ENCODE assay signal across 21 mouse cellular contexts in genomic region chr19:47201972-47202371, GRCm38 (mm10). TPM values are rescaled to one million over a fixed set of nuclear protein-coding genes. Genes with fewer than 3 reads are reported as not detected.
DNase-seq lines count a peak whose midpoint lies in the region; ATAC-seq and TF ChIP-seq lines count a peak whose summit lies in the region.
"Had no signal": no experiment of that assay in that cellular context is flagged by ENCODE, and none has a peak within 500 bp of the region (broad histone marks: within the 10 kb centered on the region; RNA-seq: fewer than 3 reads in every experiment).

No protein-coding gene starts in this region.

- ATAC-seq in hindbrain, postnatal 0 days = no peak
- ATAC-seq in midbrain, embryonic 11.5 days (ENCODE audit: low FRiP score) = no peak
- peak; percentile 78 for ATAC-seq in intestine, embryonic 15.5 days
- peak; percentile 57; the same call in 1 of the 2 replicates for ATAC-seq in stomach, postnatal 0 days (ENCODE audit: low FRiP score, low TSS enrichment)
- ATAC-seq in megakaryocyte-erythroid progenitor cell, adult 5-6 weeks (replicated peaks; ENCODE audit: low FRiP score, low TSS enrichment, poor library complexity, severe bottlenecking) = no peak
- ATAC-seq in neural tube, embryonic 15.5 days (ENCODE audit: low FRiP score) = no peak

- TF ChIP-seq EP300 in stomach, postnatal 0 days (optimal IDR thresholded peaks at IDR 0.05) = no peak

- H3K9ac ChIP-seq in hindbrain, postnatal 0 days (replicated peaks; ENCODE audit: low read length) = no peak overlapping the region
- H3K9ac ChIP-seq in midbrain, embryonic 11.5 days (ENCODE audit: low read length) = no peak overlapping the region
- 0 out of 2 replicates have a peak overlapping the region, but pooled peaks have one; percentile 26 for H3K9ac ChIP-seq in intestine, embryonic 15.5 days
- no peak overlapping the region for H3K9ac ChIP-seq in stomach, postnatal 0 days (ENCODE audit: low read length)
- H3K9ac ChIP-seq in neural tube, embryonic 15.5 days (replicated peaks) = no peak overlapping the region
- H3K9ac ChIP-seq: liver, embryonic 13.5 days; neural tube, embryonic 13.5 days had no signal

- no peaks in the 10 kb centered on the region for H3K27me3 ChIP-seq in hindbrain, embryonic 10.5 days (ENCODE audit: insufficient read depth, poor library complexity, severe bottlenecking)
- no peaks in the 10 kb centered on the region for H3K27me3 ChIP-seq in hindbrain, postnatal 0 days (ENCODE audit: insufficient read depth, low read length)
- no peaks in the 10 kb centered on the region for H3K27me3 ChIP-seq in midbrain, embryonic 10.5 days (ENCODE audit: low read depth, poor library complexity, severe bottlenecking)
- no peaks in the 10 kb centered on the region for H3K27me3 ChIP-seq in midbrain, embryonic 11.5 days (ENCODE audit: control insufficient read depth, insufficient read depth, low read length)
- H3K27me3 ChIP-seq in intestine, embryonic 15.5 days (replicated peaks) = no peaks in the 10 kb centered on the region
- H3K27me3 ChIP-seq in stomach, postnatal 0 days (ENCODE audit: control insufficient read depth, insufficient read depth, low read length) = no peaks in the 10 kb centered on the region
- H3K27me3 ChIP-seq in neural tube, embryonic 15.5 days (replicated peaks) = no peaks in the 10 kb centered on the region
- H3K27me3 ChIP-seq: liver, embryonic 13.5 days; neural tube, embryonic 13.5 days had no signal

- no peak for DNase-seq in hindbrain, embryonic 10.5 days (ENCODE audit: low spot score)
- no peak for DNase-seq in hindbrain, postnatal 0 days (ENCODE audit: low spot score)
- DNase-seq in midbrain, embryonic 10.5 days (ENCODE audit: low spot score) = no peak
- DNase-seq in midbrain, embryonic 11.5 days (ENCODE audit: low spot score, missing footprints) = no peak
- peak; percentile 23 for DNase-seq in stomach, postnatal 0 days (ENCODE audit: low spot score)
- DNase-seq: cerebellum, postnatal 36 days; gastrocnemius, postnatal 36 days; heart, postnatal 10 days; liver, embryonic 13.5 days; retina, postnatal 1 day; spleen, adult 18-20 months; thymus, adult 2 months had no signal

- H3K36me3 ChIP-seq in hindbrain, embryonic 10.5 days = no peaks in the 10 kb centered on the region
- no peaks in the 10 kb centered on the region for H3K36me3 ChIP-seq in hindbrain, postnatal 0 days (ENCODE audit: insufficient read depth, low read length)
- no peaks in the 10 kb centered on the region for H3K36me3 ChIP-seq in midbrain, embryonic 10.5 days
- no peaks in the 10 kb centered on the region for H3K36me3 ChIP-seq in midbrain, embryonic 11.5 days (ENCODE audit: control insufficient read depth, insufficient read depth, low read length)
- H3K36me3 ChIP-seq in intestine, embryonic 15.5 days = no peaks in the 10 kb centered on the region
- H3K36me3 ChIP-seq in stomach, postnatal 0 days (ENCODE audit: control insufficient read depth, insufficient read depth, low read length) = no peaks in the 10 kb centered on the region
- H3K36me3 ChIP-seq in neural tube, embryonic 15.5 days = no peaks in the 10 kb centered on the region
- H3K36me3 ChIP-seq: liver, embryonic 13.5 days; neural tube, embryonic 13.5 days had no signal

- TF ChIP-seq CTCF in hindbrain, postnatal 0 days (IDR thresholded peaks at IDR 0.05; ENCODE audit: low read depth) = no peak
- no peak for TF ChIP-seq CTCF in stomach, postnatal 0 days (IDR thresholded peaks at IDR 0.05; ENCODE audit: low read depth)

- no peaks in the 10 kb centered on the region for H3K9me3 ChIP-seq in hindbrain, embryonic 10.5 days
- H3K9me3 ChIP-seq in hindbrain, postnatal 0 days (ENCODE audit: low read length) = no peaks in the 10 kb centered on the region
- no peaks in the 10 kb centered on the region for H3K9me3 ChIP-seq in midbrain, embryonic 10.5 days (replicated peaks)
- no peaks in the 10 kb centered on the region for H3K9me3 ChIP-seq in midbrain, embryonic 11.5 days (ENCODE audit: control insufficient read depth, low read length)
- H3K9me3 ChIP-seq in intestine, embryonic 15.5 days = no peaks in the 10 kb centered on the region
- no peaks in the 10 kb centered on the region for H3K9me3 ChIP-seq in stomach, postnatal 0 days (ENCODE audit: control insufficient read depth, low read length)
- H3K9me3 ChIP-seq in neural tube, embryonic 15.5 days (replicated peaks) = no peaks in the 10 kb centered on the region
- H3K9me3 ChIP-seq: liver, embryonic 13.5 days; neural tube, embryonic 13.5 days had no signal

- H3K4me3 ChIP-seq in hindbrain, embryonic 10.5 days = no peak overlapping the region
- H3K4me3 ChIP-seq in hindbrain, postnatal 0 days (ENCODE audit: low read length) = no peak overlapping the region
- H3K4me3 ChIP-seq in midbrain, embryonic 10.5 days = no peak overlapping the region
- H3K4me3 ChIP-seq in midbrain, embryonic 11.5 days (ENCODE audit: low read depth, low read length) = no peak overlapping the region
- no peak overlapping the region for H3K4me3 ChIP-seq in intestine, embryonic 15.5 days (replicated peaks)
- H3K4me3 ChIP-seq in stomach, postnatal 0 days (ENCODE audit: low read depth, low read length) = no peak overlapping the region
- H3K4me3 ChIP-seq in neural tube, embryonic 15.5 days (replicated peaks) = no peak overlapping the region
- H3K4me3 ChIP-seq: liver, embryonic 13.5 days; neural tube, embryonic 13.5 days had no signal

- WGBS in hindbrain, embryonic 10.5 days = 61% methylated on average over 12 of the region's 12 CpGs
- 67% methylated on average over 12 of the region's 12 CpGs for WGBS in hindbrain, postnatal 0 days
- WGBS in midbrain, embryonic 10.5 days = 70% methylated on average over 12 of the region's 12 CpGs
- 62% methylated on average over 12 of the region's 12 CpGs for WGBS in midbrain, embryonic 11.5 days
- 18% methylated on average over 12 of the region's 12 CpGs for WGBS in intestine, embryonic 15.5 days
- WGBS in stomach, postnatal 0 days = 33% methylated on average over 12 of the region's 12 CpGs
- 59% methylated on average over 12 of the region's 12 CpGs for WGBS in neural tube, embryonic 15.5 days

- peak overlapping the region; percentile 64 for H3K27ac ChIP-seq in hindbrain, embryonic 10.5 days
- H3K27ac ChIP-seq in hindbrain, postnatal 0 days = no peak overlapping the region
- H3K27ac ChIP-seq in midbrain, embryonic 10.5 days (replicated peaks) = peak overlapping the region; percentile 30; the same call in 1 of the 2 replicates
- no peak overlapping the region for H3K27ac ChIP-seq in midbrain, embryonic 11.5 days (ENCODE audit: low read depth, low read length)
- peak overlapping the region; percentile 91 for H3K27ac ChIP-seq in intestine, embryonic 15.5 days
- H3K27ac ChIP-seq in stomach, postnatal 0 days (replicated peaks) = peak overlapping the region; percentile 84
- no peak overlapping the region for H3K27ac ChIP-seq in neural tube, embryonic 15.5 days (replicated peaks)
- H3K27ac ChIP-seq: liver, embryonic 13.5 days; macrophage; neural tube, embryonic 13.5 days had no signal

- no peak overlapping the region for H3K4me2 ChIP-seq in hindbrain, postnatal 0 days (ENCODE audit: low read depth, low read length)
- no peak overlapping the region for H3K4me2 ChIP-seq in midbrain, embryonic 11.5 days
- H3K4me2 ChIP-seq in intestine, embryonic 15.5 days (replicated peaks) = peak overlapping the region; percentile 46
- H3K4me2 ChIP-seq in stomach, postnatal 0 days (replicated peaks; ENCODE audit: low read depth) = peak overlapping the region; percentile 25; the same call in 1 of the 2 replicates
- no peak overlapping the region for H3K4me2 ChIP-seq in neural tube, embryonic 15.5 days
- H3K4me2 ChIP-seq: liver, embryonic 13.5 days; neural tube, embryonic 13.5 days had no signal

- peaks cover 30% of the 10 kb centered on the region for H3K4me1 ChIP-seq in hindbrain, embryonic 10.5 days (replicated peaks)
- H3K4me1 ChIP-seq in hindbrain, postnatal 0 days (ENCODE audit: insufficient read depth, low read length) = no peaks in the 10 kb centered on the region
- peaks cover 16% of the 10 kb centered on the region for H3K4me1 ChIP-seq in midbrain, embryonic 10.5 days
- no peaks in the 10 kb centered on the region for H3K4me1 ChIP-seq in midbrain, embryonic 11.5 days (ENCODE audit: control insufficient read depth, insufficient read depth, low read length)
- peaks cover 9% of the 10 kb centered on the region; the same call in 1 of the 2 replicates for H3K4me1 ChIP-seq in intestine, embryonic 15.5 days (replicated peaks)
- 0 out of 2 replicates have a peak, but pooled peaks cover 2% of the 10 kb centered on the region for H3K4me1 ChIP-seq in stomach, postnatal 0 days (replicated peaks; ENCODE audit: control insufficient read depth, insufficient read depth)
- peaks cover 6% of the 10 kb centered on the region; the same call in 1 of the 2 replicates for H3K4me1 ChIP-seq in neural tube, embryonic 15.5 days
- H3K4me1 ChIP-seq: liver, embryonic 13.5 days had no signal

RNA-seq across cellular contexts. Expression of gene Neurl1a, which starts 23.4 kb away (rescaled TPM):
- 5.7 and 5.9 TPM in 2 replicates for polyA plus RNA-seq in hindbrain, embryonic 10.5 days (2016; fragmentation: Nextera tagmentation; extraction: Ambion mirVana)
- 95.4 and 114 TPM in 2 replicates for total RNA-seq in hindbrain, postnatal 0 days (2014; rRNA removed)
- 16.2 and 16.9 TPM in 2 replicates for polyA plus RNA-seq in hindbrain, postnatal 0 days (2015; fragmentation: Nextera tagmentation; extraction: Ambion mirVana)
- polyA plus RNA-seq in midbrain, embryonic 10.5 days (2016; fragmentation: Nextera tagmentation; extraction: Ambion mirVana) = 4.4 and 5.0 TPM in 2 replicates
- 2.9 and 4.0 TPM in 2 replicates for polyA plus RNA-seq in midbrain, embryonic 11.5 days (2014; fragmentation: Nextera tagmentation; extraction: Ambion mirVana)
- polyA plus RNA-seq in intestine, embryonic 15.5 days (2015; fragmentation: Nextera tagmentation; extraction: Ambion mirVana) = 5.4 and 6.3 TPM in 2 replicates
- polyA plus RNA-seq in stomach, postnatal 0 days (2015; fragmentation: Nextera tagmentation; extraction: Ambion mirVana) = 3.9 TPM in 2 replicates
- total RNA-seq in megakaryocyte-erythroid progenitor cell, adult 5-6 weeks (2014; fragmentation: Nextera tagmentation) = 0.04 TPM in 1 of 2 replicates, not detected in the other
- not detected in 2 replicates for total RNA-seq in megakaryocyte-erythroid progenitor cell, adult 5-6 weeks (2017)
- polyA plus RNA-seq in neural tube, embryonic 15.5 days (2015; fragmentation: Nextera tagmentation; extraction: Ambion mirVana) = 13.7 and 15.4 TPM in 2 replicates

RNA-seq across cellular contexts. Expression of gene Calhm3, which starts 44.4 kb away (rescaled TPM):
- polyA plus RNA-seq in hindbrain, embryonic 10.5 days (2016; fragmentation: Nextera tagmentation; extraction: Ambion mirVana) = not detected in 2 replicates
- total RNA-seq in hindbrain, postnatal 0 days (2014; rRNA removed) = not detected in 2 replicates
- not detected in 2 replicates for polyA plus RNA-seq in hindbrain, postnatal 0 days (2015; fragmentation: Nextera tagmentation; extraction: Ambion mirVana)
- not detected in 2 replicates for polyA plus RNA-seq in midbrain, embryonic 10.5 days (2016; fragmentation: Nextera tagmentation; extraction: Ambion mirVana)
- polyA plus RNA-seq in midbrain, embryonic 11.5 days (2014; fragmentation: Nextera tagmentation; extraction: Ambion mirVana) = not detected in 2 replicates
- polyA plus RNA-seq in intestine, embryonic 15.5 days (2015; fragmentation: Nextera tagmentation; extraction: Ambion mirVana) = 0.21 and 0.23 TPM in 2 replicates
- not detected in 2 replicates for polyA plus RNA-seq in stomach, postnatal 0 days (2015; fragmentation: Nextera tagmentation; extraction: Ambion mirVana)
- not detected in 2 replicates for total RNA-seq in megakaryocyte-erythroid progenitor cell, adult 5-6 weeks (2014; fragmentation: Nextera tagmentation)
- not detected in 2 replicates for total RNA-seq in megakaryocyte-erythroid progenitor cell, adult 5-6 weeks (2017)
- polyA plus RNA-seq in neural tube, embryonic 15.5 days (2015; fragmentation: Nextera tagmentation; extraction: Ambion mirVana) = 0.18 TPM in 1 of 2 replicates, not detected in the other
- total RNA-seq: adrenal gland, postnatal 4 days; gastrocnemius, postnatal 36 days; heart, postnatal 10 days; layer of hippocampus, adult 18-20 months had no signal
- polyA plus RNA-seq: C2C12; frontal cortex, adult 2 months; liver, embryonic 13.5 days; macrophage; neural tube, embryonic 13.5 days had no signal

RNA-seq across cellular contexts. Expression of gene Calhm1, which starts 57.9 kb away (rescaled TPM):
- not detected in 2 replicates for polyA plus RNA-seq in hindbrain, embryonic 10.5 days (2016; fragmentation: Nextera tagmentation; extraction: Ambion mirVana)
- not detected in 2 replicates for total RNA-seq in hindbrain, postnatal 0 days (2014; rRNA removed)
- not detected in 2 replicates for polyA plus RNA-seq in hindbrain, postnatal 0 days (2015; fragmentation: Nextera tagmentation; extraction: Ambion mirVana)
- polyA plus RNA-seq in midbrain, embryonic 10.5 days (2016; fragmentation: Nextera tagmentation; extraction: Ambion mirVana) = not detected in 2 replicates
- polyA plus RNA-seq in midbrain, embryonic 11.5 days (2014; fragmentation: Nextera tagmentation; extraction: Ambion mirVana) = not detected in 2 replicates
- polyA plus RNA-seq in intestine, embryonic 15.5 days (2015; fragmentation: Nextera tagmentation; extraction: Ambion mirVana) = not detected in 2 replicates
- not detected in 2 replicates for polyA plus RNA-seq in stomach, postnatal 0 days (2015; fragmentation: Nextera tagmentation; extraction: Ambion mirVana)
- not detected in 2 replicates for total RNA-seq in megakaryocyte-erythroid progenitor cell, adult 5-6 weeks (2014; fragmentation: Nextera tagmentation)
- not detected in 2 replicates for total RNA-seq in megakaryocyte-erythroid progenitor cell, adult 5-6 weeks (2017)
- not detected in 2 replicates for polyA plus RNA-seq in neural tube, embryonic 15.5 days (2015; fragmentation: Nextera tagmentation; extraction: Ambion mirVana)
- total RNA-seq: adrenal gland, postnatal 4 days; gastrocnemius, postnatal 36 days; heart, postnatal 10 days; layer of hippocampus, adult 18-20 months had no signal
- polyA plus RNA-seq: C2C12; frontal cortex, adult 2 months; liver, embryonic 13.5 days; macrophage; neural tube, embryonic 13.5 days; thymus, adult 2 months had no signal

Comparison
In these comparisons a context has a peak if more than half of its experiments do, and no peak if none do; other contexts are left out.
1. H3K27ac ChIP-seq: peak in hindbrain, embryonic 10.5 days (single experiment), midbrain, embryonic 10.5 days (single experiment), intestine, embryonic 15.5 days (single experiment) and stomach, postnatal 0 days (single experiment); none in hindbrain, postnatal 0 days (single experiment), midbrain, embryonic 11.5 days (single experiment) and neural tube, embryonic 15.5 days (single experiment).
2. ATAC-seq: peak in intestine, embryonic 15.5 days (single experiment) and stomach, postnatal 0 days (single experiment); none in hindbrain, postnatal 0 days (single experiment), midbrain, embryonic 11.5 days (single experiment), megakaryocyte-erythroid progenitor cell, adult 5-6 weeks (single experiment) and neural tube, embryonic 15.5 days (single experiment).
3. H3K4me2 ChIP-seq: peak in intestine, embryonic 15.5 days (single experiment) and stomach, postnatal 0 days (single experiment); none in hindbrain, postnatal 0 days (single experiment), midbrain, embryonic 11.5 days (single experiment) and neural tube, embryonic 15.5 days (single experiment).